Mouse (Mus musculus): ENCODE data around the gene Tyk2.

Gene Tyk2

GRCm38 (mm10) chr9:21107607-21108237, 23.3 kb downstream of the Tyk2 start:
- no peak for DNase-seq (ENCODE audit: low spot score)

- DNase-seq (ENCODE audit: low spot score) = no peak
Measured at GRCm38 (mm10) chr9:21105760-21106564, 25.1 kb downstream of the Tyk2 start.

DNA sequence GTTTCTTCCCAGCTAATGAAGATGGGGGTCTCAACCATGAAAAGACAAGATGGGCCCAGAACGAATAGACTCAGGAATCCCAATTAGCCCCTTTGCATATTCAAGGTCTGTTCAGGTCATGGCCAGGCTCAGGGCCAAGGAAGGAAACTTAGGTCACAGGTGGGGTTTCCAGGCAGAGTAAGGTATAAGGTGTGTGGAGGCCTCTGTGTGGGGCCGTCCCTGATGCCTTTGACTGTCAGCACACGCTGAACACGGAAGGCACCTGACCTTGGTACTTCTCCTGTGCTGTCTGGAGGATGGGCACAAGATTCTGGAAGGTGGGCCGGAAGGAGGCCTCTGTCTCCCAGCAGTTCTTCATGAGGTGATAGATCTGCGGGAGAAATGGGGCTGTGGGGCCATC, 26.2 kb downstream of the Tyk2 start:
- no peak for DNase-seq (ENCODE audit: low spot score)

DNA sequence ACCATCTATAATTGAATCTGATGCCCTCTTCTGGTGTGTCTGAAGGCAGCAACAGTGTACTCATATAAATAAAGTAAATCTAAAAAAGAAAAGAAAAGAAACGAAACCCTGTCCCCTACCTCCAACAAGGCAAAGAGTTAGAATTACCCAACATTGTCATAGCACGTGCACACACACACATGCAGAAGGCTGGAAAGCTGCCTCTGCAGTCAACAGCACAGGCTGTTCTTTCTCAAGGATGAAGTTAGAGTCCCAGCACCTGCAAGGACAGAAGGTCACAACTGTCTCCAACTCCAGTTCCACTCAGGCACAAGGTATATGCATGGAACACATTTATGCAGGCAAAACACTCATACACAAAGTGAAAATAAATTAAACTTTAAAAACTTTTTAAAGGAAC, 29.0 kb downstream of the Tyk2 start:
- DNase-seq (ENCODE audit: low spot score) = no peak

DNA sequence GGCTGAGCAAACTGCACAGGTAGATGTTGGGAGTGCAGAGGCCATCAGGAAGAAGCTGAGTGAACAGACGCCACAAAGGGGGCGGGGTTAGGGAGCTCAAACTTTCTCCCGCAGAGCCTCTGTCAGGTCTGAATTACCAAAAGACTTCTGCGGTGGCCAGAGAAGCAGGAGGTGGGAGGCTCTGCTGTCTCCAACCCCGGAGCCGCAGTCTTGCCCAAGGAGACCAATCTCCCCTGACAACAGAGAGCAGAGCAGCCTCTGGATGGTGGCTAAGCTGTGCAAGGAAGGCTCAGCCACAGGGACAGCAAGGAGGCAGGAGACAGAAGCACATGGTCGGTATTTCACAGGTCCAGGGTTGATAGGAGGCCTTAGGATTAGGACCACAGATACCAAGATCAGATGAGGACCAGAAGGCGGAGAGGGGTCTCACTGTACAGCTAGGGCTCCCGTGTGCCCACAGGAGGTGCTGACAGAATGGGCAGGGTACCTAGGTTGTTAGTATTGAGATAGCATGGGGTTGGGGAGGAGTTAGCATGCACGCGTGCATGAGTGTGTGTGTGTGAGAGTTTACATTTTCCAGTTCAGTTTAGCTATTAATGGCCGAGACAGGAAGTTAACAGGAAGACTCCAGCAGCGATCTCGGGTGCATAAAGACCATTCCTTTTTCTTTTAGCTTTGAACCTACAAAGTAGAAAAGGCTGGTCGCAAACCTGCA, 30.4 kb downstream of the Tyk2 start:
- no peak for DNase-seq (ENCODE audit: low spot score)

DNA sequence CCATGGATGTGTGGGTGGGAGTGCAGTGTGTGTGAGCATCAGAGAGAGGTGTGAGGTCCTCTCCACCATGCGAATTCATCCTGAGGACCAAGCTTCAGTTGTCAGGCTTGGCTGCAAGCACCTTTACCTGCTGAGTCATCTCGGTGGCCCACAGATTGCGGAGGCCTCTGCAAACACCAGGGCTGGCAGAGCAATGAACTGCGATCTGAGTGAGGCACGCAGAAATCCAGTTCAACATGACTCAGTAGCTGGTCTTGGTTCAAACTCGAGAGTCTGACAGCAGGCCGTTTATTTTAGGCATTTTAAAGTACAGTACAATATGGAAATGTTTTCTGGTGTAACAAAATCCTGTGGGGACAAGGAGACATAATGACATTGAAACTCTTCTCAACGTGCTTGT, 33.2 kb downstream of the Tyk2 start:
- no peak for DNase-seq (ENCODE audit: low spot score)

DNA sequence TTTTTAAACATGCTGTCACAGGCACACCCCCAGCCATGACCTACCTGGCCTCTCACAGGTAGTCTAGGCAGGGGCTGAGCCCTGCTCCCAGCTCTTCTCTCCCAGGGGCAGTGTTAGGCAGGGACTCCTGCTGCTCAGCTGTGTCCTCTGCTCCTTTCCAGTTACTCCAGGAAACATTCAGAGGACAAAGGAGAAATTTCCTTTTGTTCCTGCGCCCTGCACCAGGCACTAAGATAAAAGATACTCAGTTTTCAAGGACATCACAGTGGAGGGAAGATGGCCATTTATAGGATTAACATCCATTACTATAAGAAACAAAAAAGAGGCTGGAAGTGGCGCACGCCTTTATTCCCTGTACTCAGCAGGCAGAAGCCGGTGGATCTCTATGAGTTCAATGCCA, 35.1 kb downstream of the Tyk2 start:
- no peak for DNase-seq (ENCODE audit: low spot score)

GRCm38 (mm10) chr9:21093423-21093822, 37.6 kb downstream of the Tyk2 start:
- no peak for DNase-seq (ENCODE audit: low spot score)

GRCm38 (mm10) chr9:21091707-21092320, 39.2 kb downstream of the Tyk2 start, which contains the start of the genes Gm38431 and Raver1:
Gene Gm38431, minus strand, starts transcription at chr9:21091997.
Gene Raver1, minus strand, starts transcription at chr9:21092008.
- peak; percentile 99 for DNase-seq (ENCODE audit: low spot score)

- peak; percentile 2 for DNase-seq (ENCODE audit: low spot score)
Measured at GRCm38 (mm10) chr9:21090972-21091706, 39.9 kb downstream of the Tyk2 start.

GRCm38 (mm10) chr9:21090537-21090936, 40.5 kb downstream of the Tyk2 start:
- no peak for DNase-seq (ENCODE audit: low spot score)

DNA sequence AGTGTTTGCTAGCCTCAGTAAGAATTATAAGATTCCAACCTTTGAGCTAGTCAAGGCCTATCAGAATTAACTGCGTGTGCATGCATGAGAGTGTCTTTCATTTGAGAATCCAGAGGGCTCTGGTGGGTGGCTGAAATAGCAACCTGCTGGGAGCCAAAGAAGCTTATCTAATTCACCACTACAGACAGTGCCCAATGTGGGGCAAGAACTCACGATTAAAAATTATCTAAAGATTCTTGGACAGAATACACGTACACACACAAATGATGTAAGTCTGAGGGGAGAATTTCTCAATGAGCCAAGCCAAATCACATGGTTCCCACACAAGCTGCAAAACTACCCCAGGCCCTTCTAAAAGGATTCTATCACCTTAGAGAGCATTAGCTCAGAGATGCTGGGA, 47.7 kb downstream of the Tyk2 start:
- DNase-seq (ENCODE audit: low spot score) = no peak

- no peak for DNase-seq (ENCODE audit: low spot score)
Measured at GRCm38 (mm10) chr9:21081127-21081526, 49.9 kb downstream of the Tyk2 start.

DNA sequence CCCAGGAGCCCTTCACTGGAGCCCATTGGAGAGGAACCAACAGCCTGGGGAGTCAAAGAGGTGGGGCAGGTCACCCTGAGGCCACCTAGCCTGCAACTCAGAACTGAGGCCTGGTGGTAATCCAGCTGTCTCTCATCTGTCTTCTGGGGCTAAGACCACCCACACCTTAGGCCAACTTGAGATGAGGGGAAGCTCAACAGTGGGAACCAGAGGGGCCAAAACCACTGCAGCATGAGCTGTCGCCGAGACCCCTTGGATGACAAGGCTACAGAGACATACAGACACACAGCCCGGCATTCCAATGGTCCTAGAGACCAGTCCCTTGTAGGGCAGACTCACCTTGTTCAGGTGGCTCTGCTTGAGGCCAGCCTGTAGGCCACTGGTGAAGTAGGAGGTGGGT, 55.4 kb downstream of the Tyk2 start:
- no peak for DNase-seq (ENCODE audit: low spot score)

DNA sequence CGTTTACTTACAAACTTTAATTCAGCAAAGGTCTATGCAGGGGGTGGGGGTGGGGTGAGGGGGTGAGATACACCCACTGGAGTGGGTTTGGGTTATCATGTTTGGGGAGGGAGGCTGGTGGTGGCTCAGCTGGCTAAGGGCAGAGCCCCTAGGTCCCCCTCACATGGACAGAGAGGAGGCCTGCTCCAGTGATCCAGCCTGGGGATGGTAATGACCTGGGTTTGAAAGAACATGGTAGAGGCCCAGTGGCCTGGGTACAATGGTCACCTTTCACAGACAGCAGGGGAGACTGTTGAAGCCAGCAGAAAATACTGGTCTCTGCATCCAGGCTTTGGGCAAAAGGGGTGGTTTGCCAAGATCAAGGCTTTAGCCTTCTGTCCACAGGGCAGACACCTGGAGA, 56.9 kb downstream of the Tyk2 start:
- DNase-seq (ENCODE audit: low spot score) = no peak

DNA sequence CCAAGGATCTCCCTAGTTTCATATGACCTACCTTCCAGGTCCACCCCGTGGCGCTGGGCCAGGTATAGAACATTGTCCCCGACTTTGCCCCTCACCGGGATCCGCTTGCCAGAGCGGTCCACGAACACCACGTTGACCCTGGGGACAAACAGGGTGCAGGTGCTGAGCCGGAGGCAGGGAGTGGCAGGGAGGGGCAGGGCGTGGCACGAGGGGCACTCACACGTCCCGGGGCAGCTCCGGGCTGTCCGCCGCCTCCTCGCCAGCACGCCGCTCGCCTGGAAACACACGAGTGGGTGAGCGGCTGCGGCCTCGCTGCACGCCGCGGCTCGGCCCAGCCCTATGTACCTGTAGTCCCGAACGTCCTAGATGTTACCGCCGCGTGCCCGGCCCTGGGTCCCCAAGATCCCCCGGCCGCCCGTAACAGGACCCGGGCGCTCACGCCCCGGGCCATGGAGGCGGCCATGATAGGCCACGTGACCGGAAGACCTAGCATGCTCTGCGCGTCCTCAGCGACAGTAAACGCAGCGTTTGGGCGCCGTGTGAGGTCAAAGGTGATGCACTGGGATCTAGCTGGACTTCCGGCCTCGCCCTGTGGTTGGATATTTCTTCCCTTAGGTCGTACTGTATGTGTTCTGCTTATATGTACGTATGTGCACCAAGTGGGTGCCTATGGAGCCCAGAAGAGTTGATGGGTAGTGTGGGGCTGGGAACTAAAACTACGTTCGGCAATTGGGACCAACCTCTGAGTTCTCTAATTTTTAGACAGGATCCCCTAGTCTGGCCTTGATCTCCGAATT, 57.8 kb downstream of the Tyk2 start, which contains the start of the genes Gm49373 and Fdx1l:
Gm49373 (minus strand) TSS at position 53 of the 797 bp plus-strand sequence.
Fdx1l (minus strand) TSS at position 571 of the 797 bp plus-strand sequence.
- DNase-seq (ENCODE audit: low spot score) = peak; percentile 91

DNA sequence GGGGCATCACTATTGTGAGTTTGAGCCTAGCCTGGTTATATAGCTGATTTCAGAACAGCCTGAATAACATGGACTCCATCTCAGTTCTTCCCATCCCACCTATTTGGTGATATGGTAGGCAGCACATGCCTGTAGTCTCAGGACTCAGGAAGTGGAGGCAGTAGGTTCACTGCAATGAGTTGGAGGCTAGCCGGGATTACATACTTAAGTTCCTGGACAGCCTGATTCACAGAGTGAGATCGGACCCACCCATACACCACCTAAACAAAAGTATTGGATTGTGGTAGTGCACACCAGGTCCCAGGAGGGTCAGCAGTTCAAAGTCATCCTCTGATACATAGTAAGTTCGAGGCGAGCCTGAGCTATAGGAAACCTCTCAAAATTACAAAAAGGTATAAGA, 58.4 kb downstream of the Tyk2 start:
- DNase-seq (ENCODE audit: low spot score) = peak; percentile 27

GRCm38 (mm10) chr9:21067006-21067684, 63.9 kb downstream of the Tyk2 start, which contains the start of gene Zglp1:
Gene Zglp1, minus strand, starts transcription at chr9:21067093.
- DNase-seq (ENCODE audit: low spot score) = no peak

GRCm38 (mm10) chr9:21062928-21063327, 68.1 kb downstream of the Tyk2 start:
- DNase-seq (ENCODE audit: low spot score) = no peak

All from retina, embryonic 14.5 days (tissue).